Mouse (Mus musculus): ENCODE data around the gene Celf2. TPM values are rescaled to one million over a fixed set of nuclear protein-coding genes. Genes with fewer than 3 reads are reported as not detected.

Celf2 gene
- 13.7 TPM for polyA plus RNA-seq (2014; fragmentation: Illumina TruSeq; extraction: RNeasy Lipid Tissue Mini Kit (QIAGEN cat#74804); ENCODE audit: insufficient read depth, low read depth, low replicate concordance)

GRCm38 (mm10) chr2:7509463-7509862 lies at the start of gene Celf2:
Gene Celf2 (minus strand): TSS chr2:7509563.

Data from lung, adult 10 weeks (tissue).